Mouse (Mus musculus): ENCODE results near the gene Dscaml1. TPM values are rescaled to one million over a fixed set of nuclear protein-coding genes. Genes with fewer than 3 reads are reported as not detected.

Dscaml1 gene
- total RNA-seq (2014; rRNA removed; ENCODE audit: low replicate concordance) (0.84 TPM in 1 of 2 replicates, not detected in the other), polyA plus RNA-seq (2015; fragmentation: Nextera tagmentation; extraction: Ambion mirVana) (0.04 and 0.07 TPM in 2 replicates)

DNA sequence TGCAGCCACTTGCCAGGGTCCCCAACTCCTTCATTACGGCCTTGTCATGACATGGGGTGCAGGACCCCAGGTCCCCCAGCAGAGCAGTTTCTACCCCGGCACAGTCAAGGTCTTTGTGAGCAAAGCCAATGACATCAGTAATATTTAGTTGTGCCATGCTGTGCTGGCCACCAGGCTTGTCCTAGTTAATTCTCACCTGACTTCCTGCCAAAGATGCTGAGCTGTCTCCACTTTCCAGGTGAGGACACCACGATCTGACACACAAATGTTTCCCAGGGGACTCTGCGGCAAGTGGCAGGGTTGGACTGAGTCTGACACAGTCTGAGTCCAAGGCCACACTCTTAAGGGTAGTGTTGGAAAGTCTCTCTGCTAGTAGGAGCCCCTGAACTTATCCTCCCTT is at the start of gene Dscaml1:
Gene Dscaml1, plus strand, starts transcription at position 173 of the 400 bp plus-strand sequence.
- Histone ChIP-seq H3K9me3 (replicated peaks; ENCODE audit: control insufficient read depth, low read length) (no peaks in the 10 kb centered on the region), H3K9ac (replicated peaks; ENCODE audit: low read depth, low read length) (no peak within 1 kb of the TSS), H3K4me2 (ENCODE audit: low read depth, low read length) (no peak within 1 kb of the TSS), H3K27ac (ENCODE audit: low read depth) (no peak within 1 kb of the TSS), H3K4me3 (ENCODE audit: low read depth, low read length) (no peak within 1 kb of the TSS), H3K36me3 (replicated peaks; ENCODE audit: control insufficient read depth, insufficient read depth, low read length) (no peaks in the 10 kb centered on the region), H3K27me3 (ENCODE audit: control insufficient read depth, insufficient read depth, low read length) (peaks cover 35% of the 10 kb centered on the region), H3K4me1 (ENCODE audit: control insufficient read depth, insufficient read depth) (peaks cover 8% of the 10 kb centered on the region; the same call in 1 of the 2 replicates)
- no peak for TF ChIP-seq EP300 (IDR thresholded peaks at IDR 0.05; ENCODE audit: low read depth)
- no peak for TF ChIP-seq CTCF (IDR thresholded peaks at IDR 0.05; ENCODE audit: low read depth)
- no peak for DNase-seq (ENCODE audit: low spot score)
- WGBS = 80% methylated on average over 4 of the region's 4 CpGs
- ATAC-seq (ENCODE audit: insufficient read depth, low read depth) = no peak

DNA sequence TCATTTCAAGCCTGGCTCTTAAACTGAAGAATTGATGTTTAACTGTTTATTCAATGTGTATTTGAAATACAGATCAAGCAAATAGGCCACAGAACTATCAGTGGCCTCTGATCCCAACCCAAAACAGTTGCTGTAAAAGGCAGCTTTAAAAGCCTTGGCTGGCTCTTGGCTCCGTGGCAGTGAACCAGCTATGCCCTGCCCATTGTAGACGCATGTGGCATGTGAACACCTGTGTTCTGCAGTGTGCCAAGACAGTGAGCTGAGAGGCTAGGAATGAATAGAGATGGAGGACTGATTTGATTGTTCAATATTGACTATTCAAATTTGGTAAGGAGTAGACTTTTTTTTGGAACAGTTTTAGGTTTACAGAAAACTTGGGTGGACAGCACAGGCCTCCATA is 49.5 kb upstream of the Dscaml1 start:
- WGBS = 73% methylated on average over 2 of the region's 2 CpGs
- Histone ChIP-seq H3K4me3 (ENCODE audit: low read depth, low read length) (no peak overlapping the region), H3K9me3 (replicated peaks; ENCODE audit: control insufficient read depth, low read length) (no peaks in the 10 kb centered on the region), H3K9ac (replicated peaks; ENCODE audit: low read depth, low read length) (no peak overlapping the region), H3K4me2 (ENCODE audit: low read depth, low read length) (no peak overlapping the region), H3K36me3 (replicated peaks; ENCODE audit: control insufficient read depth, insufficient read depth, low read length) (no peaks in the 10 kb centered on the region), H3K4me1 (ENCODE audit: control insufficient read depth, insufficient read depth) (no peaks in the 10 kb centered on the region), H3K27me3 (ENCODE audit: control insufficient read depth, insufficient read depth, low read length) (no peaks in the 10 kb centered on the region), H3K27ac (ENCODE audit: low read depth) (no peak overlapping the region)
- ATAC-seq (ENCODE audit: insufficient read depth, low read depth) (no peak), DNase-seq (ENCODE audit: low spot score) (no peak)
- no peak for TF ChIP-seq EP300 (IDR thresholded peaks at IDR 0.05; ENCODE audit: low read depth)
- no peak for TF ChIP-seq CTCF (IDR thresholded peaks at IDR 0.05; ENCODE audit: low read depth)

DNA sequence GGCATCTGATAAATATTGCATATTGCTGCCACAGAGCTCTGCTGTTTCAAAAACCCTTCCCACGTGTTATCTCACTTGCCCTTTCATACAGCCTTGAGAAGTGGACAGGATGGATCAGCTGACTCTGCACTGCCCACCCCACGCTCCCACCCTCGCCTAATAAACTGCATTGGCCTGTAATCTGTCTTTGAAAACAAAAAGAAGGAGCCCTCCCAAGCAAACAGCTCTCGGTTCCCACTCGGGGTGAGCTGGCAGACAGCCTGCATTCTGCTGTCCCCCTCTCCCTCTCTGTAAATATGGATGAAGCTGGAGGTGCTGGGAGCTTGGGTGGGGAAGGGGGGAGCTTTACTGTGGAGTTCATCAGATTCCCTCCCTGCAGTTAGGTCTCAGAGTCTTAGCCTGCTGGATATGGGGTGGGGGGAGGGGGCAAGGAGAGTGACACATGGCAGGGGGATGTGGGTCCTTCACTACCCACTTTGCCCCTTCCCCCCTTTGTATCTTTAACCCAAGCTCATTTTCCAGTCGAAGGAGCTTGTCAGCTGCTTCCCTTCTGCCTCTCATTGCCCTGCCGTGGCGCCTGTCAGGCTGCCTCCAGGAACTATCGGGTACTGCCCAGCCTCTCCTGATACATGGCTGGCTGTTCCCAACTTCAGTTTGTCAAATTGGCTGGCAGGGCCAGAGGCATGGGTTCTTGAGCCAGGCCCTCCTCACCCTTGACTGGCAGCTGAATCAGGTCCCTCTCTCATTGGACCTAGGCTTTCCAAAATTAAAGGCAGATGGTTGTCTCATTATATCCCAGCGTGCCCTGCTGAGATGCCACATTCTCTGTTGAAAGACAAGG is 45.8 kb upstream of the Dscaml1 start:
- Histone ChIP-seq H3K4me2 (ENCODE audit: low read depth, low read length) (no peak overlapping the region), H3K27ac (ENCODE audit: low read depth) (no peak overlapping the region), H3K9ac (replicated peaks; ENCODE audit: low read depth, low read length) (no peak overlapping the region), H3K9me3 (replicated peaks; ENCODE audit: control insufficient read depth, low read length) (no peaks in the 10 kb centered on the region), H3K4me3 (ENCODE audit: low read depth, low read length) (no peak overlapping the region), H3K4me1 (ENCODE audit: control insufficient read depth, insufficient read depth) (no peaks in the 10 kb centered on the region), H3K36me3 (replicated peaks; ENCODE audit: control insufficient read depth, insufficient read depth, low read length) (no peaks in the 10 kb centered on the region), H3K27me3 (ENCODE audit: control insufficient read depth, insufficient read depth, low read length) (no peaks in the 10 kb centered on the region)
- no peak for TF ChIP-seq EP300 (IDR thresholded peaks at IDR 0.05; ENCODE audit: low read depth)
- TF ChIP-seq CTCF (IDR thresholded peaks at IDR 0.05; ENCODE audit: low read depth) = no peak
- DNase-seq (ENCODE audit: low spot score) = no peak
- 60% methylated on average over 10 of the region's 10 CpGs for WGBS
- ATAC-seq (ENCODE audit: insufficient read depth, low read depth) = no peak

DNA sequence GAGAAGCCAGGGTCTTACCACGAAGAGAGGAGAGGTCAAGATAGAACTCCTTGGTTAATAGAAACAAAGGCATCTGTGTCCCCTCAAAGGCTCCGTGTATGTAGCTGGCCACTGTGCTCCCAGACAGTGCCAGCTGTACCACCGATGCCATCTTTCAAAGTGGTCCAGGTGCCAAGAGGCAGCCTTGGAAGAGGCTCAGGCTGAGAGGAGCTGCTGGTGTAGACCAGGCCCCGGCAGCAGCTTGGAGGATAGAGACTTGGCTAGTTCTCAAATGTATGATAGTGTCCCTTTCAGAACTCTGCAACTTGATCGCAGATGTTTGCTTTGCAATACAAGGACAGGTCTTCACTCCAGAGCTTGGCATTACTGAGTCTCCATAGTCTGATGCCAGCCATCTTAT is 44.1 kb upstream of the Dscaml1 start:
- Histone ChIP-seq H3K9ac (replicated peaks; ENCODE audit: low read depth, low read length) (no peak overlapping the region), H3K4me2 (ENCODE audit: low read depth, low read length) (no peak overlapping the region), H3K27me3 (ENCODE audit: control insufficient read depth, insufficient read depth, low read length) (no peaks in the 10 kb centered on the region), H3K27ac (ENCODE audit: low read depth) (no peak overlapping the region), H3K36me3 (replicated peaks; ENCODE audit: control insufficient read depth, insufficient read depth, low read length) (no peaks in the 10 kb centered on the region), H3K4me3 (ENCODE audit: low read depth, low read length) (no peak overlapping the region), H3K9me3 (replicated peaks; ENCODE audit: control insufficient read depth, low read length) (no peaks in the 10 kb centered on the region), H3K4me1 (ENCODE audit: control insufficient read depth, insufficient read depth) (no peaks in the 10 kb centered on the region)
- ATAC-seq (ENCODE audit: insufficient read depth, low read depth) = no peak
- no peak for DNase-seq (ENCODE audit: low spot score)
- WGBS = 51% methylated on average over 5 of the region's 5 CpGs
- no peak for TF ChIP-seq CTCF (IDR thresholded peaks at IDR 0.05; ENCODE audit: low read depth)
- no peak for TF ChIP-seq EP300 (IDR thresholded peaks at IDR 0.05; ENCODE audit: low read depth)

DNA sequence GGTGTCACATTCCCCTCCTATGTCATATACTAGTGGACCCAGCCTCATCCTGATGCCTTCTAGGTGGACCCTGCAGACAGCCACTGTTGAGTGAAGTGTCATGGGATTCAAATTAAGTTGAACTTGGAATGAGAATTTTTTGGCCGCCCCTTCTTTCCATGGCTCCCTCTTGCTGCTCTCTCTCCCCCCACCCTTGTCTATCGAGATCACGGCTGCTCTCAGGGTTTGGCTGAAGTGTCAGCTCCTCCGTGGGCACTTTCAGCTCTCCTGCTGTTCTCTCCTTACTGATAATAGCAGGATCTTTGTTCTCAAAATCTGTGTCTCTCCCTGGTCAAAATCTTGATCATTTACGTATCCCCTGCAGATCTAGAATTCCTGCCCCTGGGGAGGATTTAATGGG is 43.6 kb upstream of the Dscaml1 start:
- DNase-seq (ENCODE audit: low spot score) = no peak
- TF ChIP-seq CTCF (IDR thresholded peaks at IDR 0.05; ENCODE audit: low read depth) = no peak
- no peak for TF ChIP-seq EP300 (IDR thresholded peaks at IDR 0.05; ENCODE audit: low read depth)
- no peak overlapping the region for H3K9ac ChIP-seq (replicated peaks; ENCODE audit: low read depth, low read length)
- H3K4me2 ChIP-seq (ENCODE audit: low read depth, low read length) = no peak overlapping the region
- 60% methylated on average over 5 of the region's 5 CpGs for WGBS
- H3K27me3 ChIP-seq (ENCODE audit: control insufficient read depth, insufficient read depth, low read length) = no peaks in the 10 kb centered on the region; the same call in 1 of the 2 replicates
- no peaks in the 10 kb centered on the region for H3K36me3 ChIP-seq (replicated peaks; ENCODE audit: control insufficient read depth, insufficient read depth, low read length)
- ATAC-seq (ENCODE audit: insufficient read depth, low read depth) = no peak
- H3K4me1 ChIP-seq (ENCODE audit: control insufficient read depth, insufficient read depth) = no peaks in the 10 kb centered on the region
- no peaks in the 10 kb centered on the region for H3K9me3 ChIP-seq (replicated peaks; ENCODE audit: control insufficient read depth, low read length)
- no peak overlapping the region for H3K4me3 ChIP-seq (ENCODE audit: low read depth, low read length)
- no peak overlapping the region for H3K27ac ChIP-seq (ENCODE audit: low read depth)
